Mouse (Mus musculus) left cerebral cortex, postnatal 4 days (tissue): ENCODE results near the gene Traf4. TPM values are rescaled to one million over a fixed set of nuclear protein-coding genes. Genes with fewer than 3 reads are reported as not detected.
"Not testable (repeated sequence)": the region's sequence is repeated elsewhere in the genome, so short reads cannot be mapped to it uniquely, and the experiment has no call there.

Experiments used
- DNase-seq: peaks from one replicate; pipeline ENCODE4 v3.0.0-alpha.2; 2022
- intact Hi-C: fragments of 180-260 bp; cut with DNase I; formaldehyde crosslinking; loops from one replicate; pipeline ENCODE4 v1.15.1; 2025
- total RNA-seq, 2 experiments: library from RNA; stranded (reverse); gene quantifications; 2 replicates each; pipeline ENCODE4 v1.2.3; 2021

Gene Traf4
- total RNA-seq, 2 experiments from 2014 or later = 74.4 to 79.6 TPM

DNA sequence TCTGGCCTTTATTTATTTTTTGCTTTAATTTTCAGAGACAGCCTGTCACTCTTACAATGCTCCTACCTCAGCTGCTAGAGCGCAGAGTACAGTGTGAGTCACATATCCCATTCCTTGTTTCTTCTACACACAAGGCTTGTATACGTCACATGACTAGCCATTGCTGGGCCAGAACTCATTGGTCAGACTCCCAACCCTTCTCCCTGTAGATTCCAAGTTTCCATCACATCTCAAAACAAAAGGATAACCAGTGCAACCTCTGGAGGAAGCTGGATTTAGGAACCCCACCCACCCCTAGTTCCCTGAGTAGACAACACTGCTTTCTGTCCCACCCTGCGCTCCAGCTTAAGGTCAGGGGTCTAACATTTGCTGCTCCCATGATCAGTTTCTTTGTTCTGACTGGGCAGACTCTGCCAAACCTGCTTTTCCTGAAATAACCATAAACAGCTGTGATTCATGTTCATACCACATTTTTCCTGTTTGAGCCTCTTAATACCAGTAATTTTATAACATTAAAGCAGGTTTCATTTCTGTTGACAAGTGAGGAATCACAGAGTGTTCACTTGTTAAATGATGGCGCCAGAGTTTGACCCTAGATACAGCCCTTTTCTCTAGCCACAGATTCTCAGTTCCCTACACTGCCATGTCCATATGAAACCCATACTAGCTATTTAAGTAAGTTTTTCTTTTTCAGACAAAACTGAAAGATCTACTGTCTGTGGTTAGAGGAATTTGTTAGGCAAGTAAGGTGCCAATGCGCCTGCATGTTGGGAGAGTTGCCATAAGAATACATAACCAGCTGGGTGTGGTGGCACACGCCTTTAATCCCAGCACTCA lies 18.5 kb downstream of the Traf4 start:
- intact Hi-C loops = no loop called here
- DNase-seq = no peak

DNA sequence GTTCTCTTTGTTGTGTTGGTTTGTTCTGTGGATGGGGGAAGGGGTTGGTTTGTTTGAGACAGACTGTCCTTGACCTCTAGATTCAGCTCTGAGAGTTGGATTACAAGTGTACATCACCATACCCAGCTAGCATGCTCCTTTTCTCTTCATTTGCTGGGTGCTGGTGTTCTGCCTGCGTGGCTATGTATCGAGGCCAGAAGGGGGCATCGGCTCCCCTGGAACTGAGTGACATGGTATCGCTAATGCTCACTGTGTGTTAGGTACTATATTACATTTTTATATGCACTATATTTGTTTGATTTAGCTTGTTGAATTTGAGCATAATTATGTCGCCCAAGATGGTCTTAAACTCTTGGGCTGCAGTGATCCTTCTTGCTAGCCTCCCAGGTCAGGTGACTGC lies 19.2 kb downstream of the Traf4 start:
- intact Hi-C loops = no loop called here
- DNase-seq = no peak

DNA sequence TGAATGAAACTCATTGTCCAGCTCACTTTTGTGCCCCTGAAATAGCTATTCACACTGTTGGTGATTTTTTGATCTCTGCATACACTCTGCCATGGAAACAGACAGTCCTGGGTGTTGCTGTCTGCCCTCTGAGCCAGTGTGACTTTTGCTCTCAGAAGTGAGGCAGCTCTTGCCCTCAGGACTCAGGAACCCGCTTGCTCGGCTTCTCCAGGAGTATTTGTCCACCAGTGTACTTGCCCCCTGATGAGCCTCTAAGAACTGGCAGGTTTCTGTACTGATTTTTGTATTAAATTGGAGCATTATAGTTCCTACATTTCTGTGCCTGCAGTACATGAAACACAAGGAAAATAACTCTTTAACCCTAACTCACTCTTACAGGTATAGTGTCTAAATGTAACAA lies 21.9 kb downstream of the Traf4 start:
- intact Hi-C loops = no loop called here

DNA sequence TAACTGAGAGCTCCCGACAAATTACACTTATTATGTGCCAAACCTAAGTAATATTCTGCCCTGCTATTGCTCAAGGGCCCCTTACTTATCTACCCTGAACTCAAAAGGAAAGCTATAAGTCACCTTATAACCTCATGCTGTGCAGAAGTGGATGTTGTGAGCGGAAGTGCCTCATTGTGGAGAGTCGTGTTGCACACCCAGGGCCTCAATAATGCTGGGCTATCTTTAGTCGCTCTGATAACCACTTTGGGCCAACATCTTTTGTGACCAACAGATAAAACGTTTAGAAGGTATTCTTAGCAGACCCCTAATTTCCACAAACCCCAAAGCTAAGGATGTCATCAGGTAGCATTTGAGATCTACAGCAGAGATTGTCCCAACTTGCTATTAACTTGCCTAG lies 24.7 kb downstream of the Traf4 start:
- intact Hi-C loops = no loop called here
- DNase-seq = no peak

More for the DNA sequence above, 21.9 kb downstream of the Traf4 start:
- DNase-seq = no peak

DNA sequence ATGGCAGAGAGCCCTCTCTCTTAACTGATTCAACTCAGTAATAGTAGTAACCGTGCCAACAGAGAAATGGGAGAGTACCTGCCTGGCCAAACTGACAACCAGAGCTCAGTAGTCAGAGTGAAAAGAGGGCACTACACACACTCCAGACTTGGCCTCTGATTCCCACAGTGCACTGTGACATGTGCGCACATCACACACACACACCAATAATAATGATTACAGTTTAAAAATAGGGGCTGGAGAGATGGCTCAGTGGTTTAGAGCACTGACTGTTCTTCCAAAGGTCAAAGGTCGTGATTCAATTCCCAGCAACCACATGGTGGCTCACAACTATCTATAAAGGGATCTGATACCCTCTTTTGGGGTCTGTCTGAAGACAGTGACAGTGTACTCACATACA lies 27.4 kb downstream of the Traf4 start:
- no peak for DNase-seq
- intact Hi-C loops = no loop called here

DNA sequence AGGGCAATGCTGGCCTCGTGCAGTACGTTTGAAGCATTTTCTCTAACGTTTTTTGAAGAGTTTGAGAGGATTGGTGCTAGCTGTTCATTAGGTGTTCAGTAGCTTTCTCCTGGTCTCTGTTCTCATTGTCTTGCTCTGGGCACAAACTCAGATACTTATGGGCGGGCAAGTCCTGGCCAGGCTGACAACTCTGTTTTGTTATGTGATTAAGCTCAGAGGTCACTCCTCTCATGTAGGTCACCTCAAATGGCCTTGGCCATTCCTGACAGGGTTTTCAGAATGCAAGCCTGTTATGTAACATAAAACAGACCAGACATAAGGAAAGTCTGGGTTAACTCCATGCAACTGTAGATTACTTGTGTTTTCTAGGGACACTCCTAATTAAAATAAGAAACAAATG lies 27.8 kb downstream of the Traf4 start:
- no peak for DNase-seq
- intact Hi-C loops = no loop called here

DNA sequence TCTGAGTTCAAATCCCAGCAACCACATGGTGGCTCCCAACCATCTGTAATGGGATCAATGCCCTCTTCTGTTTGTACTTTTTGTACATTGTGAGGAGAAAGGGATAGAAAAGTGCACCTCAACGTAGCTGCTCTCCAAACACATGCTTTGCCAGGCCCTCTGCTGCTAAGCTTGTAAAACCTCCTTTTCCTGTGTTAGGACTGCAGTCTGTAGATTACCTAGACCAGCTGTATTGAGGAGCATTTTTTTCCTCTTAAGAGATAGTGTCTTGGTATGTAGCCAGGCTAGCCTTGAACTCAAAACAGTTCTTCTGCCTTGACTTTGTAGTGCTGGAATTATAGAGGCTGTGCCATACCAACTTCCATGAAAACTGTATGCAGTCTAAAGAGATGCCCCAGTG lies 29.3 kb downstream of the Traf4 start:
- no peak for DNase-seq
- intact Hi-C loops = no loop called here

DNA sequence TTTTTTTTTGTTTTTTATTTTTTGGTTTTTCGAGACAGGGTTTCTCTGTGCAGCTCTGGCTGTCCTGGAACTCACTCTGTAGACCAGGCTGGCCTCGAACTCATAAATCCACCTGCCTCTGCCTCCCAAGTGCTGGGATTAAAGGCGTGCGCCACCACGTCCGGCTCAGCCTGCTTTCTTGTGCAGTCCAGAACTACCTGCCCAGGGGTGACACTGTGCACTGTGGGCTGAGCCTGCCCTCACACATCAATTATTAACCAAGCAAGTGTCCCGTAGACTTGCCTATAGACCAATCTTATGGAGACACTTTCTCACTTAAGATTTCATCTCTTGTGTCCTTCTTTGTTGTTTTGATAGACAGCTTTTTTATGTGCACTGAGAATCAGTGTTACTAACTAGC lies 30.1 kb downstream of the Traf4 start:
- DNase-seq, intact Hi-C loops: not testable (repeated sequence)

DNA sequence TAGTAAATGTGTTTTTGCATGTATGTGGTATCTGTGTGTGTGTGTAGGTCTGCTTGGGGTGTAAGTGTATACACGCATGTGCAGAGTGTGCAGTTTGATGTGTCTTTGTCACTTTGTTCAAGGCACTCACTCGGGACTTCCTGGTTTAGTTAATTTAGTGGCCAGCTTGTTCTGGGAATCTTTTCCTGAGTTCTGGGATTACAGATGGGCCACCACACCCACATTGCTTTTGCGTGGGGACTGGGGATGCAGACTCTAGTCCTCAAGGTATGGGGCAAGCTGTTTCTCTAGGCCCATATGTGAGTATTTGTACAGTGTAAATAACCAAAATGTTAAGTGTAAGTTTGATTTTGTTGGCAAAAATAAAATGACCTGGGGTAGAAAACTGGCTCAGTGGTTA lies 31.0 kb downstream of the Traf4 start:
- intact Hi-C loops = no loop called here

DNA sequence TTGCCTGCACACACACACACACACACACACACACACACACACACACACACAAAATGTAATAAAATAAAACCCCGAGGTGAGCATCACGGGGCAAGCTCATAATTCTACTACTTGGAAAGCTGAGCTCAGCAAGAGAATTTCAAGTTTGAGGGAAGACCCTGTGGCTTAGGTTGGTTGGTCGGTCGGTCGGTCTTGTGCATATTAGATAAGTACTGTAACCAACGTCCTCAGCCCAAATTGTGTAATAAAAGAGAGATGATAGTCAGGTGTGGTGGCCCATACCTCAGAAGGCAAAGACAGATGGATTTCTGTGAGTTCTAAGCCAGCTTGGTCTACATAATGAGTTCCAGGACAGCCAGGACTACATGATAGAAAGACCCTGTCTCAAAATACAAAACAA lies 31.5 kb downstream of the Traf4 start:
- intact Hi-C loops = no loop called here
- DNase-seq = no peak

More for the DNA sequence above, 31.0 kb downstream of the Traf4 start:
- DNase-seq = no peak

DNA sequence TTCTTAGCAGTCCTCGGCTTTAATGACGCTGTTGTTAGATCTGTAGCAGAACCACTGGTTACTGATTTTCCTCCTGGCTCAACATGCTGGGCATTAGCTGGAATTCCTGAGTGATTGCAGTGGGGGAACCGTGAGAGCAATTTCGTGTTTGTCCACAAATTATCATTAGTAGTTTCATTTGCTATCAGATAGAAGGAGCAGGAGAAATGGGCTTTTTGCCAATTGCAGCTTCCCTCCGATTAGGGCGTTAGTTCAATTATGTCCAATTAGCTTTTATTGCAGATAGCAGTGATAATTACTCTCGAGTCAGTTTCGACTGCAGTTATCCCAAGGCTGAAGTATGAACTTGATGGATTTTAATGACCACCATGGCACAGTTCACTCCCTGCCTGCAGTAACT lies 35.9 kb downstream of the Traf4 start:
- no peak for DNase-seq
- intact Hi-C loops = no loop called here

DNA sequence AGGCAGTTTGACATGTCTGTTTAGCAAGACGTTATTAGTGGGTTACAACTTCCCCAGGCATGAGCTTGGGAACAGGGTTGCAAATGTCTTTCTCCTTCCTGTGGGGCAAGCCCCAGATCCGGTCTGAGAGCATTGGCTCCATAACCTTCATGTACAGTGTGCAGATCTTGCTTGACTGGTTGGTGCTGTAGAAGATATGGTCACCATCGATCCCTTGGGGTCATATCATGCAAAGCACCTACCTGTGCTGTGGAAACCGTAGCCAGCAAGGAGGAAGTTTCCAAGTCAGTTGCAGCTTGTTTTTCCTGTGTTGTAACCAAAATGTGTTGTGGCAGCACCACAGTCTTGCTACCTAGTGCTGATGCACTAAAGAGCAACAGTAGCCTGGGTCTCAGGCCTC lies 38.6 kb downstream of the Traf4 start:
- no peak for DNase-seq
- intact Hi-C loops = no loop called here

DNA sequence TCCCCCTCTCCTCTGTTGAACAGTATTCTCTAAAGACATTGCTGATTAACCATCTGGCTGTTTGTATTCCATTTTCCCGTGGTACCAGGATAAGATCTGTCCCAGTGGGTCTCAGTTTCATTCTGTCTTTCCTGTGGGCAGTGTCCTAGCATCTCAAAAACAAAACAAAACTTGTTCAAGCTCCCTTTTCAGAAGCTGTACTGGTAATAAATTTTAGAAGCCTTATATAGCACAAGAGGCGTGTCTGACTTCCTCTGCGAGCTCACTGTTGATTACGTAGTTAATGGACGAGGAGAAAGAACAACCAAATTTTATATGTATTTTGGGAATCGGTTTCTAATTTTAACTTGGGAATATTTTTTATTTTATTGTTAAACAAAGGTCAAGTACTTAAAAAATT lies 39.7 kb downstream of the Traf4 start:
- no peak for DNase-seq

DNA sequence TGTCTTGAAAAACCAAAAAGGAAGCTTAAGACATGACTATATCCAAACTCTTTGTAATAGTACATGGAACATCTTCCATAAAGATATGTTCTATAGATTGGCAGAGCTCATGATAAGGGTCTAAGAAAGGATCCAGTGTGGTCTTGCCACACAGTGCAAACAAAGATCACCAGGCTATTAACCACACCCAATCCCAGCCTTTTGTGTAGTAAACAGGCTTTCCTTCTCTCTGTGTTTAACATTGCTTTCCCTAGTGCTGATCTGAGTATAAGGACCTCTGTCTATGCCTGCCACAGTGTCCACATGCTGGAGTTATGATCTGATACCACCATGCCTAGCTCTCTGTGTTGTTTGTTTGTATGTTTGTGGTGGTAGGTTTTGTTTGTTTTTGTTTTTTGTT lies 41.6 kb downstream of the Traf4 start:
- DNase-seq = no peak
- intact Hi-C loops = no loop called here

More for the DNA sequence above, 39.7 kb downstream of the Traf4 start:
- intact Hi-C loops = no loop called here

DNA sequence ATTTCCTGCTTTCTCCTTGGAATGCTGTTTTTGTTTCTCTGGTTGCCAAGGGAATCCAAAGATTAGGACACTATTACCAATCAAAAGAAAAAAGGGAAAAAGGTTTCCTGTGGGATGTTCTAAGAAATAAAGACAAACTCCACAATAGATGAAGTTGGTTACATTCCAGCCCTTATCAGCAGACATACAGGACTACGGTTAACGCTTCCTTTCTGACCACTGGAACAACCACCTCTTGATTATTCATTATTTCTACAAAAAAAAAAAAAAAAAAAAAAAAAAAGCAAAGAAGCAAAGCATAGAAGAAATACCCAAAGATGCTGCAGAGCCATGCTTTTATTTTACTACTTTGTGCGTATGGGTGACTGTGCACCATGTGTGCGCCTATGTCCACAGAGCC lies 42.6 kb downstream of the Traf4 start:
- DNase-seq = no peak
- intact Hi-C loops = no loop called here

DNA sequence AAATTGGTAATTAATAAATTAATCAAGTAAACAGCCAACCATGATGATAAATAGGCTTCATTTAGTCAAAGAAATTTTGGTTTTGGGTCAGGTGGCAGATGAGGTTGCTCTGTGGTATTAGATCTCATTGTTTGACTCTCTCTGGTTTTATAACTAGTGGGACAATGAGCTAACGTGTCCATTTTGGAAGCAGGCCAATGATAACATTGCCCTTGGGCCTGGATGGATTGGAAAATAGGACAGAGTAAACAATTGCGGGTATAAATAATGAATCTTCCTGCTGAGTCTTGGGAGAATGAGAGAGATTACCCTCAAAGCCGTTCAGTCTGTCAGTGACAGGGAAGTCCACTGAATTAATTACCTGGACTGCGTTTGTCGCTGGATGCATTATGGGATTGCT lies 44.2 kb downstream of the Traf4 start:
- intact Hi-C loops = no loop called here
- no peak for DNase-seq

DNA sequence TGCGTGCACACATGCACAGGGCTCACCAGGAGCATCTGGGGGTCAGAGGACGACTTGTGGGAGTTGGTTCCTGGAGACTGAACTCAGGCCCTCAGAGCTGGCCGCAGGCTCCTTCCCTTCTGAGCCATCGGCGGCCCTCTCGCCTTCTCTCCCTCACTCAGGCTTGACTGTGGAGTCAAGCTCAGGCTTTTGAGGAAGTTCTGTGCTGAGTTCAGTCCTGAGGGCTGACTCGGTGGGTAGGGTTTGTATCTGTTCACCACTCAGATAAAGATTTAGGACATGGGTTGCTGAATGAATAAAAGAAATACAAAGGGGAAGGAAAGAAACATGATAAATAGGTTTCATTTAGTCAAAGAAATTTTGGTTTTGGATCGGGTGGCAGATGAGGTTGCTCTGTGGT lies 45.5 kb downstream of the Traf4 start:
- intact Hi-C loops = no loop called here
- no peak for DNase-seq

DNA sequence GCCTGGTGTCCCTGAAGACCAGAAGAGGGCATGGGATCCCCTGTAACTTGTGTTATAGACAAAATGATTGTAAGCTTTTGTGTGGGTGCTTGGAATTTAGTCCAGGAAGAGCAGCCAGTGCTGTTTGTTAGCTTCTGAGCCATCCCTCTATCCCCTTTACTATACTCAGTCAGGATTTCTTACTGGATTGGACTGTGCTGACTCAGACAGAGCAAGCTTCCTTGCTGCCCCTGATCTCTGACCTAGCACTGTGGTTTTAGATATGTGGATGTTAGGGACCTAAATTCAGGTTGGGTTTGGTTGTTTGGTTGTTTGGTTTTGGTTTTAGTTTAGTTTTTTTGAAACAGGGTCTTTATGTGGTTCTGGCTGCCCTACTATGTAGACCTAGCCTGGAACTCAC lies 46.9 kb downstream of the Traf4 start:
- DNase-seq = no peak
- intact Hi-C loops = no loop called here

DNA sequence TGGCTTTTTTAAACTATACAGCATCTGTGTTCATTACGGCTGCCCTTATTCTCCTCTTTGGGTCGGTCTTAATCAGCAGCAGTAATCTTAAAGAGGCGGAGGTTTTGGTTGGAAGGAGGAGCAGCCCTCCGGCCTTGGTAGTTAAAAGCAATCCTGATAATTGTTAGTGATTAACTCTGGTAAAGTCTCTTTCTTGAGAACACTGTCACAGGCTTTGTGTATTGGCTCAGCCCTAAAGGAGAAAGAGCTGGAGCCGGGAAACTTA lies 49.3 kb downstream of the Traf4 start:
- intact Hi-C loops = no loop called here
- DNase-seq = no peak

DNA sequence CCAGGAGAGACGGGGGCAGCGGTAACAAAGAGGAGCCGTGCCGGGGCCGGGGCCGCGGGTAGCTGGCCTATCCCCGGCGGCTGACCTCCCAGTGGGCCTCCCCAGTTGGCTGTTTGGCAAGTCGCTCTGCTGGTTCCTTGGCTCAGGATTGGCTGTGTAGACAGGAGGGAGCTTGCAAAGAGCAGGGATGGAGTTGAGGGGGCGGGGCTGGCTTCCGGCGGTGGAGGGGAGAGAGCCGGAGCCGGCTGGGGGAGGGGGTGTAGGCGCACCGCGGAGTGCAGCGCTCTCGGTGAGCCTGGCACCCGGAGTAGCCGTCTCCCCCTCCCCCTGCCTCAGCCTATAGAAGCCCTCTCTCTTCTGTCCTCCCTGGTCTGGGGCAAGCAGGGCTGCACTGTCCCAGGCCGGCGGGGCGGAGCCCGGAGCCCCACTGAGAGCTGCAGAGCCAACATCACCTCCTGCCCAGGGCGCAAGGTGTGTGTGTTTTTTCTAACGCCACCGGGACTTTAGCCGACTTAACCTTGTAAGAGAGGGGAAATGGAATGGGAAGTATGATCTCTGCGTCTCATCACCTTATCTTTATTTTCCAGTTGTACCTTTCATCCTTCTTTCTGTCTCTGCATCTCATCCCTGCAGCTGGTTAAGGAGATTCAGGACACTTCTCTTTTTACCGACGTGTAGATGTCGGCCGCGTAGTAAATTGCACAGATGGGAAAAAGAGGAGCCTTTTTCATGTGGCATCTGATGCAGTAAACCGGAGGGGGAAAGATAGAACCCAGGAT lies 49.8 kb downstream of the Traf4 start:
- intact Hi-C loops = no loop called here
- DNase-seq = peak; percentile 98

DNA sequence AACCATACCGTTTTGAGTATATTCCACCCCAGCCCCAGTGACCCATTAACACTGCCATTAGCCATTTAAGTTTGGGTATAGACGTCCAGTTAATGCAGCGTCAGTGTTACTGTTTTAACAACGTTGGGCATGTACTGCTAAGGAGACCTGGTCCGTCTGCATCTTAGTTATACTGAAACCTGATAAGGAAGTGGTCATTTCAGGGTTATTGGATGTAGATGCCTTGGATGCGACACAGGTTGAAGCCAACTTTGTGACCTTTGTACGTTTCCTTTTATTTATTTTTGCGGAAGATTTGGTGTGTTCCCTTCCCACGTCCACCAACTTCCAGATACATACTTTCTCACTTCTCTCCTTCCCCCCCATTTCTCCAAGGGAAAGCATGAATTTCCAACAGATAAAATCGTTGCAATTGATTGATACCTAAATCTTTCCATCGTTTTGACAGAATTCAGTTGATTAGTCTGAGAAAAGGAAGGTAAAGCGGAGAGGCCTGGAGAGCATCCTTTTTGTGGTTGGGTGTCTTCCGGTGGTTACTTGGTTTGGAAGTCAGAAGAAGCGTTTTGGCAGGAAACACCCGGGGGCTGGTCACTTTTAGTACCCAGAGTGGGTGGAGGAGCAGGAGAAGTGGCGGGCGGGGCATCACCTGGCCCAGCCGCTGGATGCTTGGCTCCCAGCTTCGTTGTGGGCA lies 50.6 kb downstream of the Traf4 start:
- no peak for DNase-seq
- intact Hi-C loops = no loop called here

DNA sequence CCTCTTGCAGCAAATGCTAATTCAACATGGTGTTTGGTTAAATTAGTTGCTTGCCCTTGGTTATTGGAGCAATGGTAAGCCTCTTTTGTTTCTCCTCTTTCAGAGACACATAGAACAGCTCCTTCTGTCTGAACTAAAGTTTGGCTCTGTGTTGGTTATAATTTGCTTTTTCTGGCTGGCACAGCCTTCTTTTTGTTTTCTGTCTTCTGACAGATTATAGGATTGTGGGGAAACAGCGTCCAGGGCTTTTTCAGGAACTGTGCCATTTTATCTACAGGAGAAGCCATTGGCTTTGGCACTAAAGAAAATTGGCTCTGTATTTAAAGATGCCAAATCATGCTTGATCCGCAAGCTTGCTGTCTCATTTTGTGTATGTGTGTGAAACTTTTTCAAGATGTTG lies 51.8 kb downstream of the Traf4 start:
- no peak for DNase-seq
- intact Hi-C loops = no loop called here
